Mouse (Mus musculus): ENCODE measurements around the gene Cst12. TPM values are rescaled to one million over a fixed set of nuclear protein-coding genes. Genes with fewer than 3 reads are reported as not detected.
"Not testable (repeated sequence)": the region's sequence is repeated elsewhere in the genome, so short reads cannot be mapped to it uniquely, and the experiment has no call there.

Gene Cst12
- not detected in 2 replicates for total RNA-seq (2017)

DNA sequence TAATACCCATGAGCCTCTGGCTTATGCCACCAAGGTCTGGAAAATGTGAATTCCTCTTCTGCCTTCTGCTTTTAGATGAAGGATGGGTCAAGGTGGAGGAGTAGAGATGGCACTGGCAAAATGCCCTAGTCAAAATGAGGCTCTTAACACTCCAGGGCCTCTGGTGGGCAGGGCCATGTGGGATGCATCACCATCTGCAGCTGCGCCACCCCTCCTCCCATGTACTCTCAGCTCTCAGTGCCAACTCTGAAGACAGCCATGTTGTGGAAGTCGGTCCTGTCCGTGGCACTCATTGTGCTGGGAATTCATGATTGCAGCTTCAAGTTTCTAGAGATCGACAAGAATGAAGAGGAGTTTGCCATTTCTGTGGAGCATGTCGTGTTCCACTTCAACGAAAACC, at the start of gene Cst12:
Gene Cst12, plus strand, starts transcription at position 220 of the 400 bp plus-strand sequence.
- no peak for ATAC-seq (ENCODE audit: extremely low read depth, insufficient number of reproducible peaks, low FRiP score, poor library complexity, severe bottlenecking)

- no peak for ATAC-seq (ENCODE audit: extremely low read depth, insufficient number of reproducible peaks, low FRiP score, poor library complexity, severe bottlenecking)
Observed at GRCm38 (mm10) chr2:148743001-148743400, 46.2 kb upstream of the Cst12 start.

GRCm38 (mm10) chr2:148743846-148744407, 45.2 kb upstream of the Cst12 start:
- no peak for ATAC-seq (ENCODE audit: extremely low read depth, insufficient number of reproducible peaks, low FRiP score, poor library complexity, severe bottlenecking)

DNA sequence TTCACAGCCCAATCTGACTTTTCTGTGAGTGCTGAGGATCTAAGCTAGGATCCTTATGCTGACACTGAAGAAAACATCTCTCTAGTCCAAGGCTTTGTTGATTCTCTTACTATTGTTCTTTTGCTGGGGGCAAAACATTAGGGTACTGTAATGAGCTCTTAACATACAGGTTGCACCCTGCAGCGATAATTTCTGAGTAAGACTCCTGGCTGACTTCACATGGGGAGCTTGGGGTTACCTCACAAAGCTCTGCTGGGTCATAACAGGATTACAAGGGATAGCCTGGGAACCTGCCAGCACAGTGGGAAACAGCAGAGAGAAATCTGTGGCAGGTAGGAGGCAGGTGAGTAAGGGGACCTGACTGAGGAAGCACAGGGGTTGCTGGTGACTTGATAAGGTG, 39.1 kb upstream of the Cst12 start, which contains the start of gene Cstl1:
Gene Cstl1, plus strand, starts transcription at position 301 of the 400 bp plus-strand sequence.
- no peak for ATAC-seq (ENCODE audit: extremely low read depth, insufficient number of reproducible peaks, low FRiP score, poor library complexity, severe bottlenecking)

GRCm38 (mm10) chr2:148751893-148752813, 37.0 kb upstream of the Cst12 start:
- ATAC-seq (ENCODE audit: extremely low read depth, insufficient number of reproducible peaks, low FRiP score, poor library complexity, severe bottlenecking) = peak; percentile 88

GRCm38 (mm10) chr2:148754310-148754846, 34.8 kb upstream of the Cst12 start:
- no peak for ATAC-seq (ENCODE audit: extremely low read depth, insufficient number of reproducible peaks, low FRiP score, poor library complexity, severe bottlenecking)

DNA sequence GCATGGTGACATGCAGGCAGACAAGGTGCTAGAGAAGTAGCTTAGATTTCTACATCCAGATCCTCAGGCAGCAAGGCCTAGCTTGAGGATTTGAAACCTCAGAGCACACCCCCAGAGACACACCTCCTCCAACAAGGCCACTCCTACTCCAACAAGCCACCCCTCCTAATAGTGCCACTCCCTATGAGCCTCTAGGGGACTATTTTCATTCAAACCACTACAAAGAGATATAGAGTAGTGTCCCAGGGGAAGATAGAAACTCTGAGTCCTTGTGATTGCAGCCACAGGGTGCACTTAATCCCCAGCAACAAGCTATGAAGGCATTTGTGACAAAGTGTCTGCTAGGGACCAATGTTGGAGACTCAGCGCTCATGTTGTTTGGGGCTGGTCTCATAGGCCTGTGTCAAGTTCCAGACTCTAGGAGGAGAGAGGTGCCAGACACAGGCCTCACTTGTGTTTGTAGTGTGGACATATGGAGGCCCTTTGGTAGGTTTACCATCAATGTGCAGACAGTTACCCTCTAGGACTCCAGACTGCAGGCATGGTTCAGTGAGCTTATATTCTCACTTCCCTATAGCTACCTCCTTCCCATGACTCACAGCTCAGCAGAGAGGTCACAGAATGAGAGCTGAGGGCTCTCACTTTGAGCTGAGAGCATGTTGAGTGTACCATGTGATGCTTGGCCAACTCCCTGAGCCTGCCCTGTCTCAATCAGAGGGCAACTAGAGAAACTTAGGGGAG, 25.3 kb upstream of the Cst12 start:
- peak; percentile 99 for ATAC-seq (ENCODE audit: extremely low read depth, insufficient number of reproducible peaks, low FRiP score, poor library complexity, severe bottlenecking)

DNA sequence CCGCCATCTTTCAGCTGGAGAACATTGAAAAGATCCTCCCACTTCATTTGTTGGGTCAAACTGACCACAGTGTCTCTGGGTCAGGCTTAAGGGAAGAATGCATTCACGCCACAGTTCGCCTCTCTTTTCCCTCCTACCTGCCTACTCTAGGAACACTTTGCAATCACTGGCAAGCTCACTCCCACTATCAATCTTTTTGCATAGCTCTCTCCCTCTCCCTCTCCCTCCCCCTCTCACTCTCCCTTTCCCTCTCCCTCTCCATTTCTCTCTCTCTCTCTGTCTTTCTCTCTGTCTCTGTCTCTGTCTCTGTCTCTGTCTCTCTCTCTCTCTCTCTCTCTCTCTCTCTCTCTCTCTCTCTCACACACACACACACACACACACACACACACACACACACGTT, 17.8 kb upstream of the Cst12 start, which contains the start of gene Cst11:
Gene Cst11, minus strand, starts transcription at position 101 of the 400 bp plus-strand sequence.
- not testable (repeated sequence) for ATAC-seq (ENCODE audit: extremely low read depth, insufficient number of reproducible peaks, low FRiP score, poor library complexity, severe bottlenecking)

- no peak for ATAC-seq (ENCODE audit: extremely low read depth, insufficient number of reproducible peaks, low FRiP score, poor library complexity, severe bottlenecking)
Observed at GRCm38 (mm10) chr2:148781709-148782108, 7.5 kb upstream of the Cst12 start, which contains the start of gene 8030411F24Rik. TSS of gene 8030411F24Rik (plus strand) at chr2:148782009.

DNA sequence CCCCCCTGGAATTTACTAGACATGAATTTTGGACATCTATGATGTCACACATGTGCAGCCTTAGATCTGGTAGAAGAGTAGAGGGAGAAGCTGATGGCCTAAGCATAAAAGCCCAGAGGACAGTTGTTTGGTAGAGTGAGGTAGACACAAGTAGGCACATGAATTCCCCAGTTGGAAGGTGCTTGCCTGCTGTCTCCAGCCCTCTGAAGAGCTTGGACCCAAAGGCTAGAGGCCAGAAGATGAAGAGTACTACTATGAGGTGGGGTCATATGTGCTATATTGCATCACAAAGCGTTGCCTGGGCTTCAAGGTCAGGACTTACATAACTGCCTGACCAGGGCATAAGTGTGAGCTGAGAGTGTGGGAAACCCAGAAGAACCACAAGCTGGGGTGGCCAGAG, 9.3 kb downstream of the Cst12 start, which contains the start of gene Cst8:
Gene Cst8, plus strand, starts transcription at position 301 of the 400 bp plus-strand sequence.
- ATAC-seq (ENCODE audit: extremely low read depth, insufficient number of reproducible peaks, low FRiP score, poor library complexity, severe bottlenecking) = no peak

- ATAC-seq (ENCODE audit: extremely low read depth, insufficient number of reproducible peaks, low FRiP score, poor library complexity, severe bottlenecking) = no peak
Observed at GRCm38 (mm10) chr2:148801491-148801921, 12.3 kb downstream of the Cst12 start.

- no peak for ATAC-seq (ENCODE audit: extremely low read depth, insufficient number of reproducible peaks, low FRiP score, poor library complexity, severe bottlenecking)
Observed at GRCm38 (mm10) chr2:148806696-148807095, 17.5 kb downstream of the Cst12 start.

DNA sequence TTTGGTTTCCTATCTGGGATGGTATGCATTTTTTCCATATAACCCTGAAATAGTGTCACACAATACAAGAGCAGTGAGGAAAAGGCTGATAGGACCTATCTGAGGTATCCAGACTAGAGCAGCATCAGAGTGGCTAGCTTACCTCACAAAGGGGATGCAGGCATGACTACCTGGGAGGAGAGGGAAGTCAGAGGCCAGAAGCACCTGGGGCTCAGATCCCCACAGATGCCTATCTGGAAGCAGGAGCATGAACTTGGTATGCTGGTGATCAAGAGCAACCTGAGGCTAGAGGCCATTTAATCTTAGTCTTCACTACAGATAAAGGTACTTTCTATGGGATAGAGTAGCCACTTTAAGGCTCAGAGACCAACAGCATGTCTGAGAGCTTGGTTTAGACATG, 30.7 kb downstream of the Cst12 start, which contains the start of gene Cst13:
Gene Cst13, plus strand, starts transcription at position 173 of the 400 bp plus-strand sequence.
- ATAC-seq (ENCODE audit: extremely low read depth, insufficient number of reproducible peaks, low FRiP score, poor library complexity, severe bottlenecking) = no peak

- ATAC-seq (ENCODE audit: extremely low read depth, insufficient number of reproducible peaks, low FRiP score, poor library complexity, severe bottlenecking) = no peak
Observed at GRCm38 (mm10) chr2:148825986-148826385, 36.8 kb downstream of the Cst12 start.

DNA sequence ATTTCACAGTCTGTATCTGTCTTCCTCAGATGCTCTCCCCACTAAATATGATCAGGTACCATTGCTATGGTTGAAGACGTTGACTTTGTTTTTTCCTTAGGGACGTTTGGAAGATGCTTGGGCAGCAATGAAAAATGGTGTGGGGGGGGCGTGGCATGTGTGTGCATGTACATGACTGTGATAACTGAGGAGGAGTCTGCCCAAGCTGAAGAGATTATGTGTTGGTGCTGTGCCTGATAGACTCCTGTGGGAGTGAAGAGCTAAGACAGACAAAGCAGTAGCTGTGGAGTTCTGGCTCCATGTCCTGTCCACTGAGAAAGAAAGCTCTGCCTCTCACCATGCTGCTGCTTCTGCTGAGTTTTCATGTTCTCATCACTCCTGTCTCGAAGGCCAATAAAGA, 45.8 kb downstream of the Cst12 start, which contains the start of gene Cst9:
Gene Cst9, plus strand, starts transcription at position 236 of the 400 bp plus-strand sequence.
- ATAC-seq (ENCODE audit: extremely low read depth, insufficient number of reproducible peaks, low FRiP score, poor library complexity, severe bottlenecking) = no peak

DNA sequence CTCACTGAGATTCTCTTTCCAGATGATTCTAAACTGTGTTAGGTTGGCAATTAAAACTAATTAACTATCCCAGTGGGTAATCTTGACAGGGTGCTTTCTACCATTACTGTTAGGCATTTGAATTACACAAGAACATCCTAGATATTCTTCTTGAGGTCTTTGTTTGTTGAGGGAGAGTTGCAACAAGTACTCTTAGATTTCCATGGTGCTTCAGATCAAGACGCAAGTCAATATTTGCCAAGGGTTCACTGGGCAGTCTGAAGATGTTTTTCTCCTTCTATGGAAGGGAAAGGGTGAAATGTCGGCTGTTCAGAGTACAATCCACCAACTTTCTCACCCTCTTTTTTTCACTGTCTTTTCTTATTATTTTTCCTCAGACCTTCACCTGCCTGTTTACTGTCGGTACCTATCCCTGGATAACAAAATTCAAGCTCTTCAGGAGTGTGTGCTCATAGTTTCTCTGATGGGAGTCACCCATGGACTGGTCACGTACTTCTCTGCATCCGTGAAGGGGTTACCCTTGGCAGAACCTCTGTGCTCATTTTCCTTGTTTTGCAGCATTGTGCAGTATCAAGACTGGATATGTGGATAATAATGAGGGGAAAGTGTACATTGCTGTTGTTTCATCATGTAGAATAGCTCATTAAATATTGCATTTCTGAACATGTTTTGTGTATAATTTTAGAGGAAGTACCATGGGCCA, 49.1 kb downstream of the Cst12 start:
- ATAC-seq (ENCODE audit: extremely low read depth, insufficient number of reproducible peaks, low FRiP score, poor library complexity, severe bottlenecking) = no peak

GRCm38 (mm10) chr2:148839224-148839623, 50.1 kb downstream of the Cst12 start:
- ATAC-seq (ENCODE audit: extremely low read depth, insufficient number of reproducible peaks, low FRiP score, poor library complexity, severe bottlenecking) = no peak

All from neutrophil, adult 5-6 weeks (primary cell).